Mouse (Mus musculus): Measurements from ENCODE around the gene Pex5.
A peak's percentile ranks its signal among the peaks of the same experiment; 100 is the strongest.
"Not testable (repeated sequence)": the region's sequence is repeated elsewhere in the genome, so short reads cannot be mapped to it uniquely, and the experiment has no call there.

The Pex5 gene

GRCm38 (mm10) chr6:124427289-124427688 lies 12.4 kb upstream of the Pex5 start:
- DNase-seq (ENCODE audit: low spot score), result no peak

GRCm38 (mm10) chr6:124426604-124427003 lies 11.7 kb upstream of the Pex5 start:
- no peak for DNase-seq (ENCODE audit: low spot score)

- DNase-seq (ENCODE audit: low spot score), result no peak
Observed at GRCm38 (mm10) chr6:124425523-124425922, 10.7 kb upstream of the Pex5 start.

- not testable (repeated sequence) for DNase-seq (ENCODE audit: low spot score)
Observed at GRCm38 (mm10) chr6:124425042-124425441, 10.2 kb upstream of the Pex5 start.

GRCm38 (mm10) chr6:124424068-124424498 lies 9.2 kb upstream of the Pex5 start:
- no peak for DNase-seq (ENCODE audit: low spot score)

GRCm38 (mm10) chr6:124418686-124419085 lies 3.8 kb upstream of the Pex5 start:
- DNase-seq (ENCODE audit: low spot score), result no peak

GRCm38 (mm10) chr6:124415347-124416088 lies 651 bp upstream of the Pex5 start:
- peak; percentile 71 for DNase-seq (ENCODE audit: low spot score)

- peak; percentile 36 for DNase-seq (ENCODE audit: low spot score)
Observed at GRCm38 (mm10) chr6:124414150-124414926, 529 bp downstream of the Pex5 start.

- DNase-seq (ENCODE audit: low spot score), result no peak
Observed at GRCm38 (mm10) chr6:124413770-124414149, 1.1 kb downstream of the Pex5 start.

GRCm38 (mm10) chr6:124408355-124408754 lies 6.5 kb downstream of the Pex5 start:
- DNase-seq (ENCODE audit: low spot score), result no peak

GRCm38 (mm10) chr6:124407180-124407579 lies 7.7 kb downstream of the Pex5 start:
- no peak for DNase-seq (ENCODE audit: low spot score)

GRCm38 (mm10) chr6:124406326-124406725 lies 8.5 kb downstream of the Pex5 start:
- DNase-seq (ENCODE audit: low spot score), result no peak

- DNase-seq (ENCODE audit: low spot score), result no peak
Observed at GRCm38 (mm10) chr6:124399738-124400137, 15.1 kb downstream of the Pex5 start.

GRCm38 (mm10) chr6:124394991-124395390 lies 19.9 kb downstream of the Pex5 start:
- not testable (repeated sequence) for DNase-seq (ENCODE audit: low spot score)

GRCm38 (mm10) chr6:124380142-124380541 lies 34.7 kb downstream of the Pex5 start:
- DNase-seq (ENCODE audit: low spot score), result no peak

GRCm38 (mm10) chr6:124379331-124379730 lies 35.5 kb downstream of the Pex5 start:
- peak; percentile 48 for DNase-seq (ENCODE audit: low spot score)

- no peak for DNase-seq (ENCODE audit: low spot score)
Observed at GRCm38 (mm10) chr6:124377494-124378255, 37.2 kb downstream of the Pex5 start.

GRCm38 (mm10) chr6:124376311-124376710 lies 38.6 kb downstream of the Pex5 start:
- DNase-seq (ENCODE audit: low spot score), result no peak

GRCm38 (mm10) chr6:124375435-124375884 lies 39.4 kb downstream of the Pex5 start:
- no peak for DNase-seq (ENCODE audit: low spot score)

- no peak for DNase-seq (ENCODE audit: low spot score)
Observed at GRCm38 (mm10) chr6:124374683-124375082, 40.2 kb downstream of the Pex5 start.

GRCm38 (mm10) chr6:124373584-124374206 lies 41.2 kb downstream of the Pex5 start:
- no peak for DNase-seq (ENCODE audit: low spot score)

- no peak for DNase-seq (ENCODE audit: low spot score)
Observed at GRCm38 (mm10) chr6:124364328-124364727, 50.5 kb downstream of the Pex5 start.

Data from ovary, postnatal 14 days (tissue).